Mouse (Mus musculus): Measurements from ENCODE around the gene Pdzd11. TPM values are rescaled to one million over a fixed set of nuclear protein-coding genes. Genes with fewer than 3 reads are reported as not detected.

The Pdzd11 gene
- polyA plus RNA-seq, 1 experiment from 2014 or later: 116 TPM

GRCm38 (mm10) chrX:100599755-100600154 is 26.6 kb downstream of the Pdzd11 start:
- no peak overlapping the region for H3K9ac ChIP-seq
- no peak for ATAC-seq (ENCODE audit: insufficient number of reproducible peaks, low FRiP score, low TSS enrichment, low read depth)
- H3K4me2 ChIP-seq (replicated peaks): no peak overlapping the region
- H3K4me3 ChIP-seq (replicated peaks): no peak overlapping the region
- H3K36me3 ChIP-seq: no peaks in the 10 kb centered on the region
- no peaks in the 10 kb centered on the region for H3K9me3 ChIP-seq (replicated peaks)
- peaks cover 8% of the 10 kb centered on the region for H3K27me3 ChIP-seq
- WGBS: 64% methylated on average over 4 of the region's 4 CpGs
- H3K4me1 ChIP-seq: no peaks in the 10 kb centered on the region
- no peak overlapping the region for H3K27ac ChIP-seq (replicated peaks)

GRCm38 (mm10) chrX:100597439-100597838 is 28.9 kb downstream of the Pdzd11 start:
- Histone ChIP-seq H3K9ac (no peak overlapping the region), H3K36me3 (no peaks in the 10 kb centered on the region), H3K27ac (replicated peaks) (no peak overlapping the region), H3K4me3 (replicated peaks) (no peak overlapping the region), H3K4me2 (replicated peaks) (no peak overlapping the region), H3K9me3 (replicated peaks) (no peaks in the 10 kb centered on the region), H3K27me3 (peaks cover 14% of the 10 kb centered on the region), H3K4me1 (no peaks in the 10 kb centered on the region)
- no peak for ATAC-seq (ENCODE audit: insufficient number of reproducible peaks, low FRiP score, low TSS enrichment, low read depth)
- 15% methylated on average over 5 of the region's 5 CpGs for WGBS

- Histone ChIP-seq H3K4me1 (no peaks in the 10 kb centered on the region), H3K9me3 (replicated peaks) (no peaks in the 10 kb centered on the region), H3K27me3 (peaks cover 20% of the 10 kb centered on the region), H3K4me2 (replicated peaks) (no peak within 1 kb of the TSS), H3K27ac (replicated peaks) (no peak within 1 kb of the TSS), H3K36me3 (no peaks in the 10 kb centered on the region), H3K9ac (no peak within 1 kb of the TSS), H3K4me3 (replicated peaks) (no peak within 1 kb of the TSS)
- WGBS: 68% methylated on average over 4 of the region's 4 CpGs
- no peak for ATAC-seq (ENCODE audit: insufficient number of reproducible peaks, low FRiP score, low TSS enrichment, low read depth)
Measured at GRCm38 (mm10) chrX:100594791-100595190, 31.6 kb downstream of the Pdzd11 start, which contains the start of gene P2ry4. P2ry4 (minus strand) TSS chrX:100594869.

Other genes with a start within 250 kb of the Pdzd11 start
- gene Otud6a, start 197.6 kb downstream of the Pdzd11 start, polyA plus RNA-seq (2015; fragmentation: Nextera tagmentation; extraction: Ambion mirVana): not detected in 2 replicates
- 0.80 and 0.88 TPM in 2 replicates for gene Awat2, start 183.9 kb downstream of the Pdzd11 start, polyA plus RNA-seq (2015; fragmentation: Nextera tagmentation; extraction: Ambion mirVana)
- 36.2 and 38.3 TPM in 2 replicates for gene Igbp1, start 132.3 kb downstream of the Pdzd11 start, polyA plus RNA-seq (2015; fragmentation: Nextera tagmentation; extraction: Ambion mirVana)
- gene Dgat2l6, start 101.7 kb downstream of the Pdzd11 start, polyA plus RNA-seq (2015; fragmentation: Nextera tagmentation; extraction: Ambion mirVana): not detected in 2 replicates
- gene Awat1, start 54.3 kb downstream of the Pdzd11 start, polyA plus RNA-seq (2015; fragmentation: Nextera tagmentation; extraction: Ambion mirVana): 0.51 TPM in 1 of 2 replicates, not detected in the other
- 1.2 TPM in 2 replicates for gene P2ry4, start 31.7 kb downstream of the Pdzd11 start, polyA plus RNA-seq (2015; fragmentation: Nextera tagmentation; extraction: Ambion mirVana)
- not detected in 2 replicates for gene Arr3, start 21.1 kb downstream of the Pdzd11 start, polyA plus RNA-seq (2015; fragmentation: Nextera tagmentation; extraction: Ambion mirVana)
- 19.6 and 21.2 TPM in 2 replicates for gene Kif4, start 831 bp downstream of the Pdzd11 start, polyA plus RNA-seq (2015; fragmentation: Nextera tagmentation; extraction: Ambion mirVana)
- gene Gdpd2, start 103.3 kb upstream of the Pdzd11 start, polyA plus RNA-seq (2015; fragmentation: Nextera tagmentation; extraction: Ambion mirVana): 15.1 and 15.8 TPM in 2 replicates
- gene Dlg3, start 141.2 kb upstream of the Pdzd11 start, polyA plus RNA-seq (2015; fragmentation: Nextera tagmentation; extraction: Ambion mirVana): 3.6 and 4.8 TPM in 2 replicates

Data from embryonic facial prominence, embryonic 15.5 days (tissue).